Mouse (Mus musculus) C2C12 (cell line): ENCODE data around the gene Tppp3.

Experiments used
- CEBPB ChIP-seq: IDR thresholded peaks from one replicate; pipeline ENCODE4 v1.6.1; 2011; ENCODE audit warnings: low read depth, mild to moderate bottlenecking, control low read depth, moderate library complexity
- CTCF ChIP-seq: IDR thresholded peaks from one replicate; pipeline ENCODE4 v1.5.1; 2011; ENCODE audit not compliant: control insufficient read depth, insufficient read depth, insufficient read length
- FOSL1 ChIP-seq: IDR thresholded peaks from one replicate; pipeline ENCODE4 v1.8.0; 2011; ENCODE audit warnings: mild to moderate bottlenecking, low read length; ENCODE audit not compliant: poor library complexity, insufficient read depth, severe bottlenecking
- MAX ChIP-seq: IDR thresholded peaks from one replicate; pipeline ENCODE4 v1.6.1; 2011; ENCODE audit warnings: mild to moderate bottlenecking, control low read depth
- MYOD1 ChIP-seq: IDR thresholded peaks from one replicate; pipeline ENCODE4 v1.6.1; 2011; ENCODE audit warnings: low read depth; ENCODE audit not compliant: control insufficient read depth, insufficient read length
- MYOG ChIP-seq: IDR thresholded peaks from one replicate; pipeline ENCODE4 v1.6.1; 2011; ENCODE audit not compliant: control insufficient read depth, insufficient read length; ENCODE audit errors: extremely low read depth
- USF1 ChIP-seq: IDR thresholded peaks from one replicate; pipeline ENCODE4 v1.6.1; 2011; ENCODE audit warnings: low read depth, mild to moderate bottlenecking, control low read depth, moderate library complexity

GRCm38 (mm10) chr8:105461085-105461803 is 10.1 kb downstream of the Tppp3 start:
- TF ChIP-seq CTCF, result no peak
- TF ChIP-seq CEBPB, result no peak
- TF ChIP-seq FOSL1, result no peak
- no peak for TF ChIP-seq MYOG
- no peak for TF ChIP-seq MAX
- TF ChIP-seq MYOD1, result no peak
- no peak for TF ChIP-seq USF1
